Mouse (Mus musculus) hindbrain, postnatal 0 days (tissue): ENCODE data around the gene Swsap1. TPM values are rescaled to one million over a fixed set of nuclear protein-coding genes. Genes with fewer than 3 reads are reported as not detected.
A peak's percentile ranks its signal among the peaks of the same experiment; 100 is the strongest.

Experiments used
- ATAC-seq: fragments of 200-750 bp; cut with Nextera tagmentation; 2 replicates; pipeline ENCODE4 v1.8.0; 2017; ENCODE audit warnings: mild to moderate bottlenecking, moderate TSS enrichment, moderate library complexity
- DNase-seq: peaks from one replicate; pipeline ENCODE4 v3.0.0-alpha.2; 2015; ENCODE audit warnings: low spot score
- H3K27ac ChIP-seq: fragments of 300-500 bp; sonication (generic); 2 replicates; pipeline ENCODE4 v1.5.1; 2014; ENCODE audit warnings: mild to moderate bottlenecking
- H3K27me3 ChIP-seq: fragments of 300-500 bp; sonication (generic); 2 replicates; pipeline ENCODE4 v1.6.1; 2014; ENCODE audit warnings: low read length, mixed read lengths; ENCODE audit not compliant: insufficient read depth
- H3K36me3 ChIP-seq: fragments of 300-500 bp; sonication (generic); 2 replicates; pipeline ENCODE4 v1.6.1; 2014; ENCODE audit warnings: low read length, mixed read lengths; ENCODE audit not compliant: insufficient read depth
- H3K4me1 ChIP-seq: fragments of 300-500 bp; sonication (generic); 2 replicates; pipeline ENCODE4 v1.6.1; 2014; ENCODE audit warnings: antibody characterized with exemption, low read length, mixed read lengths; ENCODE audit not compliant: insufficient read depth
- H3K4me2 ChIP-seq: fragments of 300-500 bp; sonication (generic); 2 replicates; pipeline ENCODE4 v1.6.1; 2014; ENCODE audit warnings: low read depth, mild to moderate bottlenecking, low read length, moderate library complexity, mixed read lengths
- H3K4me3 ChIP-seq: fragments of 300-500 bp; sonication (generic); 2 replicates; pipeline ENCODE4 v1.5.1; 2014; ENCODE audit warnings: low read length
- H3K9ac ChIP-seq: fragments of 300-500 bp; sonication (generic); replicated peaks from 2 replicates; pipeline ENCODE4 v1.6.1; 2014; ENCODE audit warnings: mild to moderate bottlenecking, low read length, moderate library complexity, mixed read lengths
- H3K9me3 ChIP-seq: fragments of 300-500 bp; sonication (generic); 2 replicates; pipeline ENCODE4 v1.6.1; 2016; ENCODE audit warnings: low read length, mixed read lengths
- CTCF ChIP-seq: IDR thresholded peaks from 2 replicates; pipeline ENCODE4 v1.5.1; 2016; ENCODE audit warnings: antibody characterized with exemption, control low read depth, low read depth
- WGBS: fragments of 180-500 bp; shearing (Covaris S2); extraction: QIAGEN DNeasy Blood & Tissue Kit; methylation state at CpG from one replicate; pipeline ENCODE4 v1.1.7; 2014; 5-methylcytosine and 5-hydroxymethylcytosine counted together
- polyA plus RNA-seq: library from polyadenylated mRNA; unstranded; fragments of >200 nt; fragmentation: Nextera tagmentation; extraction: Ambion mirVana; gene quantifications from 2 replicates; pipeline ENCODE4 v1.2.1, GENCODE M21; 2015
- total RNA-seq: library from RNA; depleted of rRNA; stranded (reverse); fragments of >200 nt; gene quantifications from 2 replicates; pipeline ENCODE4 v1.2.3, GENCODE M21; 2014

Swsap1 gene
- total and polyA plus RNA-seq, 2 experiments from 2014 or later, result 9.0 to 35.8 TPM

- Histone ChIP-seq H3K27ac (no peak overlapping the region), H3K9ac (no peak overlapping the region), H3K4me1 (no peaks in the 10 kb centered on the region), H3K36me3 (no peaks in the 10 kb centered on the region), H3K27me3 (no peaks in the 10 kb centered on the region), H3K4me2 (peak overlapping the region; percentile 85; the same call in 1 of the 2 replicates), H3K9me3 (no peaks in the 10 kb centered on the region), H3K4me3 (peak overlapping the region; percentile 65)
- WGBS, result 26% methylated on average over 5 of the region's 5 CpGs
- TF ChIP-seq CTCF, result no peak
- ATAC-seq, result no peak
- DNase-seq, result no peak
Observed at GRCm38 (mm10) chr9:21918692-21919384, 36.7 kb upstream of the Swsap1 start.

- no peak overlapping the region for H3K4me2 ChIP-seq
- H3K4me1 ChIP-seq, result peaks cover 6% of the 10 kb centered on the region
Observed at GRCm38 (mm10) chr9:21923036-21923435, 32.5 kb upstream of the Swsap1 start.

GRCm38 (mm10) chr9:21923490-21924098 lies 32.0 kb upstream of the Swsap1 start:
- TF ChIP-seq CTCF, result no peak
- WGBS, result 69% methylated on average over 3 of the region's 3 CpGs

More at GRCm38 (mm10) chr9:21923036-21923435, 32.5 kb upstream of the Swsap1 start:
- Histone ChIP-seq H3K27me3 (no peaks in the 10 kb centered on the region), H3K27ac (no peak overlapping the region), H3K9ac (no peak overlapping the region), H3K9me3 (no peaks in the 10 kb centered on the region), H3K4me3 (no peak overlapping the region), H3K36me3 (no peaks in the 10 kb centered on the region)
- ATAC-seq, result no peak
- DNase-seq, result no peak
- TF ChIP-seq CTCF, result no peak
- WGBS, result 88% methylated on average over 4 of the region's 4 CpGs

GRCm38 (mm10) chr9:21924099-21924493 lies 31.5 kb upstream of the Swsap1 start:
- H3K9ac ChIP-seq, result no peak overlapping the region
- DNase-seq, result peak; percentile 28
- WGBS, result 59% methylated on average over 6 of the region's 6 CpGs

More at GRCm38 (mm10) chr9:21923490-21924098, 32.0 kb upstream of the Swsap1 start:
- DNase-seq, result no peak
- Histone ChIP-seq H3K36me3 (no peaks in the 10 kb centered on the region), H3K4me3 (no peak overlapping the region), H3K4me1 (peaks cover 6% of the 10 kb centered on the region), H3K9ac (no peak overlapping the region), H3K27me3 (no peaks in the 10 kb centered on the region), H3K4me2 (no peak overlapping the region), H3K9me3 (no peaks in the 10 kb centered on the region), H3K27ac (no peak overlapping the region)
- no peak for ATAC-seq

GRCm38 (mm10) chr9:21925034-21925433 lies 30.5 kb upstream of the Swsap1 start:
- Histone ChIP-seq H3K4me3 (no peak overlapping the region), H3K9me3 (no peaks in the 10 kb centered on the region), H3K4me2 (no peak overlapping the region), H3K27ac (no peak overlapping the region), H3K27me3 (no peaks in the 10 kb centered on the region), H3K36me3 (no peaks in the 10 kb centered on the region), H3K4me1 (peaks cover 6% of the 10 kb centered on the region), H3K9ac (no peak overlapping the region)
- DNase-seq (no peak), ATAC-seq (no peak)
- WGBS, result 85% methylated on average over 3 of the region's 3 CpGs
- TF ChIP-seq CTCF, result no peak

More at GRCm38 (mm10) chr9:21924099-21924493, 31.5 kb upstream of the Swsap1 start:
- Histone ChIP-seq H3K9me3 (no peaks in the 10 kb centered on the region), H3K4me3 (no peak overlapping the region), H3K27ac (no peak overlapping the region), H3K36me3 (no peaks in the 10 kb centered on the region), H3K27me3 (no peaks in the 10 kb centered on the region), H3K4me1 (peaks cover 6% of the 10 kb centered on the region), H3K4me2 (no peak overlapping the region)
- TF ChIP-seq CTCF, result no peak
- ATAC-seq, result no peak

GRCm38 (mm10) chr9:21925506-21925905 lies 30.0 kb upstream of the Swsap1 start:
- WGBS, result 100% methylated on average over 1 of the region's 1 CpGs
- Histone ChIP-seq H3K4me3 (no peak overlapping the region), H3K27ac (no peak overlapping the region), H3K4me2 (no peak overlapping the region), H3K4me1 (peaks cover 6% of the 10 kb centered on the region), H3K36me3 (no peaks in the 10 kb centered on the region), H3K9me3 (no peaks in the 10 kb centered on the region), H3K27me3 (no peaks in the 10 kb centered on the region), H3K9ac (no peak overlapping the region)
- TF ChIP-seq CTCF, result no peak
- DNase-seq, result no peak
- no peak for ATAC-seq

GRCm38 (mm10) chr9:21926155-21926554 lies 29.4 kb upstream of the Swsap1 start:
- H3K4me3 ChIP-seq, result peak overlapping the region; percentile 51; the same call in 1 of the 2 replicates
- 81% methylated on average over 6 of the region's 6 CpGs for WGBS
- H3K27ac ChIP-seq, result no peak overlapping the region; the same call in 1 of the 2 replicates
- TF ChIP-seq CTCF, result no peak
- no peak overlapping the region; the same call in 1 of the 2 replicates for H3K9ac ChIP-seq
- no peaks in the 10 kb centered on the region for H3K27me3 ChIP-seq
- H3K9me3 ChIP-seq, result no peaks in the 10 kb centered on the region
- H3K4me2 ChIP-seq, result peak overlapping the region; percentile 67
- peaks cover 6% of the 10 kb centered on the region for H3K4me1 ChIP-seq
- ATAC-seq (no peak), DNase-seq (no peak)
- H3K36me3 ChIP-seq, result no peaks in the 10 kb centered on the region
